Mouse (Mus musculus) 3T3-L1 (cell line): ENCODE measurements at regions not wholly inside any gene's neighbourhood (a gene's known extent, or its start where the extent isn't known, plus 50 kb on each side); places are given as distances from the start of the nearest gene placed in this dataset.

Experiments
- DNase-seq: peaks from one replicate; pipeline ENCODE4 v3.0.0-alpha.2; 2015; ENCODE audit warnings: low read depth, low spot score

DNA sequence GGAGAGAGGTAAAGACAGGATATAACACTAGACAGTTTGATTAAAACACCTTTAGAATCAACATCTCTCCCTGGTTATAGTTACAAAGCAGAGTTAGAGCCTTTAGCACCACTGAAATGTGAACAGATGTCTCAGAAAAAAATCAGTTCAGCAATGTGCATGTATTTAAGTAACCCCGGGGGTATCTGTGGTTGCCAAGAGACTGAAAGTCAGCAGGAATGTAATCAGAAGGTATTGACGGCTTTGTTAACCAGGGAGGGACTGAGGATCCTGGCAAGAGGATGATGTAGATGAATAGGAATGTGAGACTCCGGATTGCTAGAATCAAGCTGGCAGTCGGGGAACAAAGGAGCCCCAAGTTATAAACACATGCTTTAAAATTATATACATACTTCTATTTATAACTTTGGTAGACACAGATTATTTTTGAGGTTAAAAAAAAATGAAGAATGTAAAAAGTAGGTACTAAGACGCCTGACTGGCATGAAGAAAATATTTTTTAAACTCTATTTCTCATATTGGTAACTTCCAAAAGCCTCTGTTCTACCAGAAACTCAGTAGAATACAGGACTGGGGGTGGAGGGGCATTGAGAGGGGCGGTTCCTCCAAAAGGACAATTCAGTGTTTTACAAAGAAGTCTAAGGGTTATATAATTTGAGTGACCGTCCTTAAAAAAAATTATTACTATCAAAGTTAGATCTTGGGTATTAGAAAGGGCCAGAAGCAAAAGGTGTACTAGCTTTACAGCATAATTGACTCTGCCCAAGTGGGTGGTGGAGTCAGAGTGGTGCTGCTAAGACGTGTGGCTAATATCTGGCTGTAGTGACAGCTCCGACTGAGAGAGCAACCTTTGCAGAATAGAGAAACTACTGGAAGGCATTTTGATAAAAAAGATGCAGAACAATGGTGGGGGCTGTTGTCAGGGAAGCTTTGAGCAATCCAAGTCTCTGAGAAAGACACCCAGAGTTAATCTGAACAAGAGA lies 341.2 kb upstream of the Gm6657 start:
- peak; percentile 88 for DNase-seq

DNA sequence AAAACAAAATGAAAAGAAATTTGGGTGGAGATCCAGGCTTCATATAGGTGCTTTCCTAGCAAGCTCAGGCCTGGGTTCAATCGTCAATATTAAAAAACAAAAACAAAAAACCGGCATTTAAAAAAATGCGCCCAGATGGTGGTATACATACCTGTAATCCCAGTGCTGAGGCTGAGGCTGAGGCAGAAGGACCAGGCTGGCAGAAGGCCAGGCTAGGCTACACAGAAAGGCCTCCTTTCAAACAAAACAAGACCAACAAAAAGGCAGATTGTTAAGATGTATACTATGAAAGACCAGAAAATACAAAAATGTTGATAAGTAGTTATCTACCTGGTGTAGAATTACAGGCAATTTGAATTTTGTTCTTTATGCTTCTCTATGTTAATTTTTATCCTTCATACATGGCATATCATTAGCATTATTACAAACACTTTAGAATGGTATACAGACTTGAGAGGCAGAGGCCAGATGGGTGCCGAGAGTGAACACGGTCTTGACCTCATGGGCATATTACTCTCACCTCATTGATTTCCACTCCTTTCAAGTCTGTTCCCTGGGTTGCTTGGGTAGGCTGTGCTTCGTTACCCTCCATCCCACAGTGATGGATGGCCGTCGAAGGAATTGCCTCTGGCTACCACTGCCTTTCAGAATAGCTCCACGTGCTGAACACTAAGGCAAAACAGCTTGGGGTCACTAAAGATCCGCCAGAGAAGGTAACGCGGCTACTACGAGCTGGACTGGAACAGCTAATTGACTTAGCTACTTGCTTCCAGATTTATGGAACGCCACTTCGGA lies 339.6 kb upstream of the Gm6657 start:
- no peak for DNase-seq

DNA sequence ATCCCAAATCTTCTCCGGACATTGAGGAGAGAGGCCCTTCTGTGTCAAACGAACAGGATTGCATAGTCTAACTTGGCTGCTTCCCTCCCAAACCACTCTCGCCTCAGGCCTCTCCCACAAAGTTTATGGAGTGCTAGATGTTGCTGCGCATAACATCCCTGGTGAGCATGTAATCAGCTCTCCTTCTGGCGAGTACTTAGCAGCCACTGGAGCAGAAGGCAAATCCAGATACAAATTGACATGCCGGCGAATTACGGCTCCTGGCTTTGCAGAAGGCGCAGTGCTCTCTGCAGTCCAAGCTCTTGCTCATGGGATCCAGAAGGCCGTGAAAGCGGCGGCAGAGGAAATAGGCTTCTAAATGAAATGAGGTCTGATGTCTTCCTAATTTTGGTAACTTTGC lies 338.2 kb upstream of the Gm6657 start:
- no peak for DNase-seq

DNA sequence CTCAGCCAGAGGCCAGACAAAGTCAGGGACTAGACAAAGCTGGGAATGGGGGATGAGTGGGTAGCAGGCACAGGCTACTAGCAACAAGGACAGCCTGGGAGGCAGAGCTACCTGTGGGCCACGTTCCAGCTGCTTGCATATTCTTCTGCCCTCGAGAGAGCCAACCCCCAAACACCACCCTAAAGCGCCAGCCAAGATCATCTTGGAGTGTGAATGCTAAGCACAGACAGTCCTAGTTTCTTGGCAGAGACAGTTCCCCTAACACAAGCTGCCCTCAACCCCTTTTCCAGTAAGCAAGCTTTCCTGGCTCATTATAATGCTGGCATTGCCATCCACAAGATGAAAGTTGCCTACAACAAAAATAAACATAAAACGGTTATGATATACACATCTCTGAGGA lies 336.8 kb upstream of the Gm6657 start:
- DNase-seq, result no peak

DNA sequence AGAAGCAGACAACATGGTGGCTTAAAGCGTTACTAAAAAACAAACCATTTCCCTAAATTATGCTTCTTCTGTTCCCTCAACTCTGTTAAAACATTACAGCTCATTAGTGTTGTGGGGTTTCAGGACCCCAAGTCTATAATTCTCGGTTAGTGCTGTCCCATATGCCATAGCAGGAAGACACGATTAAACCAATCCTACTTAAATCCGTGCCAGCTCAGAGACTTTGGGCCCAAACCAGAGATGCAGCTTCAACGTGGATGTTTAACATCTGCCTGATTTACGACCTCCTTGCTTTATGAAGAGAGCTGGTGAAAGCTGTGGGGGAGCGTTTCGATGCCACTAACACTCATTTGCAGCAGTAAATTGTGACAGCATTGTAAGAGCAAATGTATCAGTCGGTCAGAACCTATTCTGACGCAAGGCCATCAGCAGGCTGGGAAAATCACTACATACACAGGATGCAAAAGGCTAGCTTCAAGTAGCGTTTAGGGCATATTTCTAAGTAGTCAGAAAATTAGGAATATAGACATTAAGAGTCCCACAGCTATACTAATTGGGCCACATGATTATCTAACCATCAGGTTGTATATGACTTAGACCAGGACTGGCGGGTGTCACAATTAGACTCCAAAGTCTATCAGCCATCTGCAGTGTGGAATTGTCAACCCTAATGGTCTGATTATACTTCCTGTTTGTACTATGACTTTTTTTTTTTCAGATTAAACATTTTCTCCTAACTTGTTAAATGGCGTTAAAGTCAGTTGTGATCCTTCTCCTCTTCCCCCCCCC lies 333.1 kb upstream of the Gm6657 start:
- DNase-seq, result no peak

DNA sequence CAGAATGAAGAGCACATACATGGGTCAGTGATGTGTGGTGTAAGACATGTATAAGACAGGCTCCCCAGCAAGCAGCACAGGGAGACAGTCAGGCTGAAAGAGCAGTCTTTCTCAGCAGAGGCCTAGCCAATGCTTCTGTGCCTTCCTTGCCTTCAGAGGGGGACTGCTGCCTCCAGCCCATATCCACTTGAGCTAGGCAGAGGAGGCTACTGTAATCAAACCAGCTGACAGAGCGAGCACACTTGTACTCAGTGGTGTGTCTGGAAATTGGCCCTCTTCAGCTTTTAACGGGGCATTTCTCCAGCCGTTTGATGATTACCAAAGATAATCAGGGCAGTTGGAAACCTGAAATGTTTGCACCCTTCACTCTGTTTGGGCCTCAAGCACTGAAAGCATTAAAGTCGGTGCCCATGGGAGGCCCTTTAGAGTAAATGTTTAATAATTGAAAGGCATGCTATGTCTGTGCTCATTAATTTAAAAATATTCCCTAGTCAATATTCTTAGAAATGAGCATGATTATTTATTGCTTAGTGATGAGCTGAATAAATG lies 326.0 kb upstream of the Gm6657 start:
- DNase-seq, result no peak

DNA sequence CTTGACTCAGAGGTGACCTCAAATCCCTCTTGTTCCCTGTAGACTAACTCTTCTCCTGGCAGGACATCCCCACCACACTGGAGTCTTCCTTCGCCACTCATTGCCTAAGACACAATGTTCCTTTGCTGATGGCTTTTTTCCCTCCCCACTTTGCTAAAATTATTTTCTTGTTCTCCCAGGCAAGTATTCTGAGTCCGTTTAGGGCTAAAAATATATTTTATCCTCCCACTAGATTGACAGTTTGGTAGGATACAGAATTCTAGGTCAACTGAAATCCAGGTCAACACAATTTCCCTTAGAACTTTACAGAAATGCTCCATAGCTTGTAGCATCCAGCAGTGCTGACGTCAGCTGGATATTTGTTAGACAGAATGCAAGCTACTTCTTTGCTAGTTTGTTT lies 324.7 kb upstream of the Gm6657 start:
- no peak for DNase-seq

DNA sequence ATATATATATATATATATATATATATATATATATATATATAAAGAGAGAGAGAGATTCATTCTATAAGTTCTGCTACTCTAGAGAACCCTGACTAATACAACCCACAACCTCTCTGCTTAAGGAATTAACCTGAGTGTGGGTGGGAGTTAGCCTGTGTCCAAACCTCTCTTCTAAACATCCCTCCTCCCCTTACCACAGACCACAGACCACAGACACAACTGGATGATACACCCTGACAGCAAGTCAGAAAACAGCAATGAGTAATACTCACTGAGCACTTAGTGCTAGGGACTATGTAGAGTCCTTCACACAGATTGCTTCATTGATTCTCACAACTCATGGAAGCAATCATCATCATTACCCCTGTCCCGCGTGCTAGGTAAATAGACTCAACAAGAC lies 306.7 kb upstream of the Gm6657 start:
- DNase-seq, result peak; percentile 68

DNA sequence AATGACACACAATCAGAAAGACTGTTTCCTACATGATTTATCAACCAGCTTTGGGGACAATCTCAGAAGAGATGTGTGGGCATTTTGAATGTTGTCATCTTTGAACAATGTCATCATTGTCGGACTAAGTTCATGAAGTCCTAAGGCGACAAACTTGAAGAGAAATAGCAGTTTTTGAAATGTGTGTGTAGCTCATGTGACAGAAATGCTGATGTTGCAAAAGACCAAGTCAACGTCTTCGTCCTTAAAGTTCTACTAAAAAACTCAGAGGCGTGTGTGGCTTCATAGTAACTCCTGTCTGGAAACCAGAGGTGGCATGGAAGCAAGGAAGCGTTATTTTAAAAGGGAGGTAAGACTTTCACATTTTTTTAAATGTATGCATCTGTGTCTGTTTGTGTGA lies 302.6 kb upstream of the Gm6657 start:
- no peak for DNase-seq

DNA sequence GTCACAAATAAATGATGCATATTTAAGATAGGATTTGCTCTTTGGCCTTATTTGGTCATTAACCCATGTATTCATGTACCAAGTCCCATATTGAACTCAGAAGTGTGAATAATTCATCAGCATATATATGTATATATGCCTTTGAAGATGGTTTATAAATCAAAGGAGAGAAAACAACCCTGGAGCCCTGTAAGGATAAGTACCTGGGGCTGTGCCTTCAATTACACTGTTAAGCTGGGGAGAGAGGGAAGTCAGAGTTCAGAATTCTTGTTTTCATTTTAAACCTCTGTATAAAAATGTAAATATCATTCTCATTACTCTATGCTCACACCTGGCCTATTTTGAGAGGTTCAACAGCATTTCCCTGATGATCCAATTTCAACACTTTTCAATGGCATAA lies 299.8 kb upstream of the Gm6657 start:
- DNase-seq, result no peak

DNA sequence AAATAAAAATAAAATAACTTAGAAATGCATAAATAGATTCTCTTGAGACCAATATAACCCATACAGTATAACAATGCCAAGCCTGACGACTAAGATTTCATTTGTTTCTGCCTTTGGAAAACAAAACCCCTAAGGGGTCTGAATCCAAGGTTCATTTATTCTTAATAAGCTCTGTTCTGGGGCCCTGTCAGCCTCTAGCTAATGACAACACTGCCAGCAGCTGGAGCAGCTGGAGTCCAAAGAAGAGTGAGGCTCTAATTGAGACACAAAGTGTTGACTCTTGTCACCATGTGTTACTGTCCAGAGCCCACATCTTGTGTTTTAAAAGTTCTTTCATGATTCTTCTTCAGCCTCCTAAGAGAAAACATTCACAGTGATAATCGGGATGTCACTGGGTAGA lies 298.5 kb upstream of the Gm6657 start:
- DNase-seq, result no peak

DNA sequence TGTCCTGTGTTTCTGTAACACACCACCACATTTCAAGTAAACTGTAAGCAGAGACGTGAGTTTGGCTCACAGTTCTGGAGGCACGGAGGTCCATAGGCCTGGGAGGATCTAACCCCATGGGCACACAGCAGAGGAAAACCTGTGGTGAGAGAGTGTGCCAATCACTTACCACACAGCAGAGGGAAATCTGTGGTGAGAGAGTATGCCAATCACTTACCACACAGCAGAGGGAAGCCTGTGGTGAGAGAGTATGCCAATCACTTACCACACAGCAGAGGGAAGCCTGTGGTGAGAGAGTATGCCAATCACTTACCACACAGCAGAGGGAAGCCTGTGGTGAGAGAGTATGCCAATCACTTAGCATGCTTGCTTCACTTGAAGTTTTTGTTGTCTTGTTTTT lies 295.1 kb upstream of the Gm6657 start:
- DNase-seq, result peak; percentile 34

DNA sequence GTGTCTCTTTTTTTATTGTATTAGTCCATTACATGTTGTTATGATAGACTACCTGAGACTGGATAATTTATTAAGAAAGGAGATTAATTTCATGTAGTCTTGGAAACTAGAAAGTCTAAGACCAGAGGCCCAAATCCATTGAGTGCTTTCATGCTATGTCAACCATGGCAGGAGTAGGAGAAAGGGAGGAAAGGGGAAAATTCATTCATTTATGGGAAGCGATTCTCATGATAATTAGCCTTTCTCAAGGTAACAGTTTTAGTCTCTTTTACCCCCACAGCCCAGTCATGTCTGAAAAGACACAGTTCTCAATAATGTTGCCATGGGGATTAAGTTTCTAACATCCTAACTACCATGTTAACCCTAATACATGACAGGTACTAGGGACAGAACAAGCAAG lies 292.8 kb upstream of the Gm6657 start:
- no peak for DNase-seq

DNA sequence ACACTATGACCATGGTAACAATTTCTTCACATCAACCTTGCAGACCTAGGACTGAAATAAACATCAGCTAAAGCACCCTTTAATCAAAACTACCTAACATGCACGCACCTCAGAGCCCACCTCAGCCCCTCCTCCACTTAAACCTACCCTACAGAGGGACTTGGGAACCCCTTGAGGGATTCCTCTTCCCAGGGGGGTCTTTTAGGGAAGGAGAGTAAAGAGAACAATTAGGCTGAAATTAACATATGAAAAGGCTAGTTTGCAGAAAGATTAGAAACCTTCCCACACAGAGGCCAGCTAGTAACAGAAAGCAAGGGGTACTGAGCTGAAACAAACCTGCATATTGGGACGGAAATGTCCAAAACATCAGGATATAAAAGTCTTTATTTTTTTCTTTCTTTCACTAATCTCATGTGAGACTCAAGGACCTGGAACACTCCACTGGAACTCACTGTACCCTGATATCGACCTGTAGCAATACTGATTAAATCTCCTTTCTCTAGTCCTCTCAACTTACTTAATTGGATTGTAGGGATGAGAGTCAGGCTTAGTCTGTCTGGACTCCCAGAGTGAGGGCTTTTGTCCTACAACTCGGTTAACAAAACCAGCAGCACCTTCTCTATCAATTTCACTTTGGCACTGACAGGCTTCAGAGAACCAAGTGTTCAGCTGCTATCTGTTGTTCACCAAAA lies 281.0 kb upstream of the Gm6657 start:
- DNase-seq, result no peak

DNA sequence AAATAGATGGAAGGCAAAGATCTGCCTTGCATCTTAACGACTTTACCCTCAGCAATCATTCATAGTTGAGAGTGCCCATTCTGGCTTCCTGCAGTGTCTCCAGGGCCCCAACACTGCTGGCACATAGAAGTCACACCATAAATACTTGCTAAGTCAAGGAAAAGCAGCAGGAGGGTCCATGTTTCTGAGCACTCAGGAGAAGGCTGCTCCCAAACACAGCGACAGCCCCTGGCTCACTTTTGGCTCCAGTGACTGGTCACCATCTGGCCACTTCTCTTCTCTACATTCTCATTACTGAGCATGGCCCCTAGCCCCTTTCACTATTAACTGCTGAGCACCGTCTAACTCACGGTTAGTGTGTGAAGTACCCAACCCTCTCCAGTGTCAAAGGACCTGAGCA lies 265.3 kb upstream of the Gm6657 start:
- DNase-seq, result no peak

DNA sequence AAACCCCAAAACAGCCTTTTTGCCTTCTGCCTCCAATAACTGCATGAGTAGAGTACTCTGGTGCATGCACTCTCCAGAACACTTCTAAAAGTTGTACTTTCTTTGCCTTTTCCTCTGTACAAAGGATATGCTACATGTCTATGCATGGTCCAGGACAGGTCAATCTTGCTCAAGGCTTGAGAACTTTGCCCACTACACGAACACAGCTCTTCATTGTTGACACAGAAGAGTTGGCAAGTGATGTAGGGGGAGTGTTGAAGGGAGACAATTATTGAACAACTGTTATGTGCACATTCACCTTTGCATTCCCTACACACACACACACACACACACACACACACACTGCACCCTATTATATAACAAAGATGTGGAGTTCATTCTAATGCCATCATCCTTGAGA lies 264.5 kb upstream of the Gm6657 start:
- DNase-seq, result no peak

DNA sequence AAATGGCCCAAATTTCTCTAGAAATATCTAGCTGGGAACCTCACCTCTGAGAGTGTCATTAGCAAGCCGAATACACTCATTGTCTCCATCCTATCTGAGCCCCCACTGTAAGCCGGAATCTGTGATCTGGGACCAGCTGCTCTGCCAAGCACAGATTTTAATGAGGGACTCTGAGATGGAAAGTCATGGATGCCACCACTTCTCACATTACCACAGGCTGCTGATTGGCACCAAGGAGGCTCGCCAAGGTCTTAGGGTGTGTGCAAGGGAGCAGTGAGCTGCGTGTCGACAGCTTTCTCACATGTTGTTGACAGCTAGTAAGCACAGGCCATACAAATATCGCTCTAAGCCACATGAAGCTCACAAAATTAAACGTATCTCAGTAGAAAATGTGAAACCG lies 250.1 kb upstream of the Gm6657 start:
- DNase-seq, result peak; percentile 50

DNA sequence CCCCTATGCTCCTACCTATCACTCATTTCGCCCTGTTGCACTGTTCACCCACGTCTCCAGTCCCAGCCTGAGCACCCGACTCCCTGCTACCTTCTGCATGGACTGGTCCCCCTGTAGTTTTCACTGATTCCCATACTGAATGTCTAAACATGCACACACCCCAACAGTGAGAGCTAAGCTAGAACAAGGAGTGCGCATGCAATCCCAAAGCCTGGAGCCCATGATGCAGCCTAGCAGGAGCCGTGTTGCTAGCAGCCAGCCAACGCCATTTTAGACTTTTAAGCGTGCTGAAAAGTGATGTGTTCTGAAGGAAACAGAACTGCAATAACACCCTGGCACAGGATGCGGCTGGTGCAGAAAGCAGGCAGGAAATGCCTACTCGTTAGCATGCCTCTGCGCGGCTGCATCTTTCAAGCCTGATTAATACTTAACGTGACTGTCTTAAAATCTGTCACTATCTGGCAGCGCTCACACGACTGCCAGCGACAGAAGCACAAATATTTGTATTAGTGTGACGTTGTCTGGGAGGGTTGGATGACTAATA lies 244.5 kb upstream of the Gm6657 start:
- DNase-seq, result peak; percentile 37

DNA sequence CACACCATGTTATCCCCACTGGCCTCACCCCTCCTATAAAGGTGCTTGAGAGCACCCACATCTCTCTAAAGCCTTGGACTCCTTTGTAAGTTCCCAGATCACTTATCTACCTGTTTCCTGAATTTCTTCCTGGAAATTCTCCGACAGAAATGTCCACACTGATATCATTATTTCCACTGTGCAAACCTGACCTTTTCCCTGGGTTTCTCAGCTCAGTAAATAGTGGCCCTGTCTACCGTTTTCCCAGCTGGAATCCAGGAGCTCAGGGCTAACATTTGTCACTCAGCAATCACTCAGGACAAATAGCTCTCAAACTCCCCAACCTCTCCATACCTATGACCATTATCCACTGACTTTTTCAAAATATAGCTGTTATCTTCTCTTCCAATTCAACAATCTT lies 241.6 kb upstream of the Gm6657 start:
- no peak for DNase-seq

DNA sequence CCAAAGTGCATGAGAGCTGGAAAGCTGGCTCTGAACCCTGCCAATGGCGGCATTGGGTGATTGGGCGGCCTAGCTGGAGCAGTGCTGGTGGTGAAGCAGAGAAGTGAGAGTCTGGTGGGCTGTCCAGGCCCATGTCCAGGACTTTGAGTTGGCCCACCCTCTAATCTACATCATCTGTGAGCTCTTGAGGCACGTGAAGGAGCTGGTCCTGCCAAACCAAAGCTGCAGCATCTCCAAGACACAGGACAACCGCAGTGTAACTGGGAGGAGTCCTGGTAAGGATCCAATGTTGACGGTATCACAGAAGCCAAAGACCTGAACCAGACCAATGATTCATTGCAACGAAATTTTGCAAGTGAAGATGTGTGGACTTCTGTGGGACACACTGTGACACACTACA lies 231.4 kb upstream of the Gm6657 start:
- peak; percentile 61 for DNase-seq

DNA sequence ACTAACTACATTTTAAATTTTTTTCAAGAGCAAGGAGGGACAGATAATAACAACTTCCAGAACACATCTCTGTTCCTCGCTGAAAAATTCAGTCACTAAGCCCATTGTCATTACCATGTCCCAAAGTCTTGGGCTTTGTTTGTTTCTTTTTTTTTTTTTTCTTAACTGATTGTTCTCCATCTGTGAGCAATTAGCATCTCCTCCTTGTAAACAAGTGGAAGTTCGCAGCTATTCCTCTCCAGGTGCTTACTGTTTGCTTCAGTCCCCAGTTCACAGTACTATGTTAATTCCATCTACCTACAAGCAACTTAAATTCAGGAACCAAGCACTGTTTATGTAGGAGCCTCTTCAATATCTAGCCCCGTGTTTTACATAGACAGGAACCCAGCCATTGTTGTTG lies 225.5 kb upstream of the Gm6657 start:
- DNase-seq, result no peak
